Mouse (Mus musculus) heart, adult 10 weeks (tissue): Measurements from ENCODE around the gene Kdm3a. TPM values are rescaled to one million over a fixed set of nuclear protein-coding genes. Genes with fewer than 3 reads are reported as not detected.

Experiments used
- polyA plus RNA-seq: library from polyadenylated mRNA; stranded (reverse); fragments of 350-450 nt; fragmentation: Illumina TruSeq; extraction: RNeasy Lipid Tissue Mini Kit (QIAGEN cat#74804); gene quantifications from one replicate; pipeline ENCODE4 v1.2.3, GENCODE M21; 2014; ENCODE audit warnings: low read depth, low replicate concordance

Gene Kdm3a
- 22.0 TPM for polyA plus RNA-seq

DNA sequence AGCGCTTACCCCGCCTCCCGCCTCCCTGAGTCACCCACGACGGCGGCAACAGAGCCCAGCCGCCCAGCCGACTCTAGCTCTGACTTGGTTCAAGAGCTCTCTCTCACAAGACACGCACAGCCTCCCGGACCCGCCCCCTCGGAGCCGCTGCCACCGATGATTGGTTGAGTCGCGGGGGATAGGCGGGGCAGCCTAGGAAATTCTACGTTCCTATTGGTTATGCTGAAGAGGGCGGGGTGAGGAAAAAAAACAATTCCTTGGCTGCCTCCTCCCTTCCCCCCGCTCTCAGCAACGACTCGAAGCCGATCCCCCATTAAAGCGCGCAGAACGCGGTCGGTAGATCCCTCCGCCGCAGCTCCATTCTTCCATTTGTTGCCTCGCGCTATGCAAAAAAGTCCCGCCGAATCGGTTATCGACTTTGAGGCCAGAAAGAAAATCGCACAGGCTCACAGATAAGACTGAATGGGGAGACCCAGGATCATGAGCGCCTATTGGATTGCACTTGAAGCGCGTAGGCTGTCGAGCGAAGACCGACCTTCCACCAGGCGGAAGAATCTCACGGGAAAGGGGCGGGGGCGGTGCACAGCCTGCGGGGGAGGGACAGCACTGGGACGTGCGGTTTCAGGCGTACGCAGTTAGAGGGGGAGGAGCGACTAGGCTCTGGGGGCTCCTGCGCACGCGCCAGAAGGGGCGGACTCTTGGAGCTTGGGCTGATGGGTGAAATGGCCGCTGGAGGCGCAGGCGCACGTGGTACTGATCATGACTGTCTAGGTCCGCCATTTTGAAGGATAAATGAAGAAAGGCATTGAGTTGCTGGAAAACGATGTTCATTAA lies at the start of gene Kdm3a:
Gene Kdm3a (minus strand): TSS at position 162 of the 834 bp plus-strand sequence.

DNA sequence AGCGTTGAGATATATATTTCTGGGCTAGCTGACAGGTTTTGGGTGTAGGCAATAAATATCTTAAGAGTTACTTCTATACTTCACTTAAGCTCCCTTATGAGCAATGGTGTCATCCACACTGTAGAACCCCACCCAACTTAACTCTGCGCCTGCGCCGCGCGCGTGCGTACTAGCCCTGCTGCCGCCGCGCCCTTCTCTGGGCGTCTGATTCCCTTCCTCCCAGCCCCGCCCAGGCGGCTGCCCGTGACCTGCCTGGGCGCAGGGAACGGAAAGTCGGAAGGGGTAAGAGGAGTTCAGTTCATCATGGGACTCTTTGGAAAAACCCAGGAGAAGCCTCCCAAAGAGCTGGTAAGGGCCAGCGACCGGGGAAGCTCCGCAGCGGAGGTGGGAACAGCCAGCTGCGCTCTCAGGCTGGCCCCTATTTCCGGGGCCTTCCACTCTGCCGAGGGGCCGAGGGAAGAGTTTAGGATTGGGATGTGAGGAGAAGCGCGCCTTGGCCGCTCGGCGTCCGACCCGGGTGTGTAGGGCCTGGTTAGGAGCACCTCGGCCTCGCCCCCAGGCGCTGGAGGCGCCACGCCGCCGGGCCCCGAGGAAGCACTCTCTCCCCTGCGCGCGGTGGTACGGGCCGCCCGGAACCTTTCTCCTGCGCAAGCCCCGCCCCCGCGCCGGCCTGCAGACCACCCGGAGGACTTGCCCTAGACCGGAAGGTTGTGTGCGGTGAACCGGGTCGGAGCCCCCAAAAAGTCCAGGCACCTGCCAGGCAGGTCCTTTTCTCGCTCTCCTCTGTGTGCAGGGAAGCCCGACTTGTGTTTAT lies 88.9 kb downstream of the Kdm3a start, which contains the start of gene Chmp3:
Gene Chmp3 (plus strand): TSS at position 112 of the 814 bp plus-strand sequence.

Other genes with a start within 250 kb of the Kdm3a start
- 64.2 TPM for gene Rmnd5a, start 192.4 kb downstream of the Kdm3a start, polyA plus RNA-seq
- gene Rnf103, start 139.1 kb downstream of the Kdm3a start, polyA plus RNA-seq: 22.9 TPM
- 83.9 TPM for gene Chmp3, start 89.2 kb downstream of the Kdm3a start, polyA plus RNA-seq
- gene Reep1, start 74.6 kb upstream of the Kdm3a start, polyA plus RNA-seq: 17.6 TPM
- gene Mrpl35, start 194.0 kb upstream of the Kdm3a start, polyA plus RNA-seq: 44.1 TPM
- 574 TPM for gene Immt, start 198.3 kb upstream of the Kdm3a start, polyA plus RNA-seq